Mouse (Mus musculus) limb, embryonic 13.5 days (tissue): ENCODE results near the gene Lgals4. TPM values are rescaled to one million over a fixed set of nuclear protein-coding genes. Genes with fewer than 3 reads are reported as not detected.
A peak's percentile ranks its signal among the peaks of the same experiment; 100 is the strongest.

ENCODE experiments used
- ATAC-seq: fragments of 200-750 bp; cut with Nextera tagmentation; 2 replicates; pipeline ENCODE4 v1.8.0; 2017; ENCODE audit warnings: low read depth, moderate number of reproducible peaks, moderate TSS enrichment; ENCODE audit not compliant: low FRiP score
- H3K27ac ChIP-seq: fragments of 300-500 bp; sonication (generic); 2 replicates; pipeline ENCODE4 v1.5.1; 2015; ENCODE audit warnings: inconsistent platforms, mild to moderate bottlenecking, moderate library complexity
- H3K27me3 ChIP-seq: fragments of 300-500 bp; sonication (generic); 2 replicates; pipeline ENCODE4 v1.6.1; 2015; ENCODE audit warnings: mild to moderate bottlenecking, inconsistent platforms
- H3K36me3 ChIP-seq: fragments of 300-500 bp; sonication (generic); 2 replicates; pipeline ENCODE4 v1.6.1; 2015; ENCODE audit warnings: inconsistent platforms, mild to moderate bottlenecking, moderate library complexity
- H3K4me1 ChIP-seq: fragments of 300-500 bp; sonication (generic); 2 replicates; pipeline ENCODE4 v1.6.1; 2015; ENCODE audit warnings: inconsistent platforms
- H3K4me2 ChIP-seq: fragments of 300-500 bp; sonication (generic); replicated peaks from 2 replicates; pipeline ENCODE4 v1.6.1; 2015; ENCODE audit warnings: inconsistent platforms, mild to moderate bottlenecking, moderate library complexity
- H3K4me3 ChIP-seq: fragments of 300-500 bp; sonication (generic); 2 replicates; pipeline ENCODE4 v1.5.1; 2015; ENCODE audit warnings: moderate library complexity, mild to moderate bottlenecking, inconsistent platforms
- H3K9ac ChIP-seq: fragments of 300-500 bp; sonication (generic); 2 replicates; pipeline ENCODE4 v1.6.1; 2015; ENCODE audit warnings: mild to moderate bottlenecking, inconsistent platforms
- H3K9me3 ChIP-seq: fragments of 300-500 bp; sonication (generic); 2 replicates; pipeline ENCODE4 v1.6.1; 2016; ENCODE audit warnings: inconsistent platforms
- WGBS: fragments of 180-500 bp; shearing (Covaris S2); methylation state at CpG from one replicate; pipeline ENCODE4 v1.1.7; 2015; 5-methylcytosine and 5-hydroxymethylcytosine counted together
- polyA plus RNA-seq: library from polyadenylated mRNA; unstranded; fragments of >200 nt; fragmentation: Nextera tagmentation; extraction: Ambion mirVana; gene quantifications from 2 replicates; pipeline ENCODE4 v1.2.1, GENCODE M21; 2015

Lgals4 gene
- polyA plus RNA-seq = 9.6 and 10.3 TPM in 2 replicates

- Histone ChIP-seq H3K4me3 (no peak within 1 kb of the TSS), H3K9ac (no peak within 1 kb of the TSS), H3K4me1 (no peaks in the 10 kb centered on the region), H3K27ac (no peak within 1 kb of the TSS), H3K27me3 (no peaks in the 10 kb centered on the region), H3K9me3 (no peaks in the 10 kb centered on the region), H3K4me2 (no peak within 1 kb of the TSS), H3K36me3 (peaks cover 34% of the 10 kb centered on the region)
- WGBS = 85% methylated on average over 6 of the region's 6 CpGs
- ATAC-seq = no peak
These were observed at the start of gene Lgals4 for GRCm38 (mm10) chr7:28833723-28834347. TSS of gene Lgals4 (plus strand) at chr7:28833854.

GRCm38 (mm10) chr7:28785161-28785560, 48.5 kb upstream of the Lgals4 start:
- Histone ChIP-seq H3K27me3 (no peaks in the 10 kb centered on the region), H3K4me1 (peaks cover 28% of the 10 kb centered on the region), H3K4me2 (no peak overlapping the region), H3K9ac (no peak overlapping the region; the same call in 1 of the 2 replicates), H3K9me3 (no peaks in the 10 kb centered on the region), H3K27ac (no peak overlapping the region), H3K4me3 (no peak overlapping the region), H3K36me3 (peaks cover 60% of the 10 kb centered on the region)
- WGBS = 76% methylated on average over 5 of the region's 5 CpGs
- ATAC-seq = no peak

- Histone ChIP-seq H3K27ac (no peak overlapping the region), H3K4me3 (no peak overlapping the region), H3K9ac (no peak overlapping the region), H3K27me3 (no peaks in the 10 kb centered on the region), H3K9me3 (no peaks in the 10 kb centered on the region), H3K4me1 (peaks cover 32% of the 10 kb centered on the region), H3K36me3 (peaks cover 53% of the 10 kb centered on the region), H3K4me2 (no peak overlapping the region)
- ATAC-seq = no peak
- 89% methylated on average over 9 of the region's 9 CpGs for WGBS
These were observed 45.8 kb upstream of the Lgals4 start for GRCm38 (mm10) chr7:28787884-28788283.

- Histone ChIP-seq H3K27ac (peak within 1 kb of the TSS; percentile 65; the same call in 1 of the 2 replicates), H3K4me2 (no peak within 1 kb of the TSS), H3K9me3 (no peaks in the 10 kb centered on the region), H3K9ac (no peak within 1 kb of the TSS), H3K4me1 (peaks cover 32% of the 10 kb centered on the region), H3K4me3 (no peak within 1 kb of the TSS), H3K36me3 (peaks cover 46% of the 10 kb centered on the region), H3K27me3 (no peaks in the 10 kb centered on the region)
- no peak for ATAC-seq
- WGBS = 53% methylated on average over 5 of the region's 5 CpGs
These were observed 45.1 kb upstream of the Lgals4 start, which contains the start of gene Rinl for GRCm38 (mm10) chr7:28788307-28789195. TSS of gene Rinl (plus strand) at chr7:28788969.

- peaks cover 39% of the 10 kb centered on the region for H3K36me3 ChIP-seq
- ATAC-seq = no peak
- peak overlapping the region; percentile 65; the same call in 1 of the 2 replicates for H3K27ac ChIP-seq
- H3K9ac ChIP-seq = no peak overlapping the region
- no peaks in the 10 kb centered on the region for H3K27me3 ChIP-seq
- peaks cover 32% of the 10 kb centered on the region for H3K4me1 ChIP-seq
- H3K4me2 ChIP-seq = no peak overlapping the region
- no peak overlapping the region for H3K4me3 ChIP-seq
- no peaks in the 10 kb centered on the region for H3K9me3 ChIP-seq
- 58% methylated on average over 3 of the region's 3 CpGs for WGBS
These were observed 44.4 kb upstream of the Lgals4 start for GRCm38 (mm10) chr7:28789235-28789634.

- H3K27ac ChIP-seq = peak overlapping the region; percentile 65; the same call in 1 of the 2 replicates
- H3K9ac ChIP-seq = no peak overlapping the region
- ATAC-seq = no peak
- H3K4me1 ChIP-seq = peaks cover 32% of the 10 kb centered on the region
- H3K4me3 ChIP-seq = no peak overlapping the region
- 52% methylated on average over 8 of the region's 8 CpGs for WGBS
- peaks cover 29% of the 10 kb centered on the region for H3K36me3 ChIP-seq
- H3K9me3 ChIP-seq = no peaks in the 10 kb centered on the region
- H3K27me3 ChIP-seq = no peaks in the 10 kb centered on the region
- no peak overlapping the region for H3K4me2 ChIP-seq
These were observed 43.4 kb upstream of the Lgals4 start for GRCm38 (mm10) chr7:28790066-28790806.

GRCm38 (mm10) chr7:28791706-28792105, 41.9 kb upstream of the Lgals4 start:
- H3K36me3 ChIP-seq = peaks cover 15% of the 10 kb centered on the region
- peaks cover 37% of the 10 kb centered on the region for H3K4me1 ChIP-seq
- H3K27ac ChIP-seq = no peak overlapping the region; the same call in 1 of the 2 replicates
- no peak for ATAC-seq
- no peaks in the 10 kb centered on the region for H3K9me3 ChIP-seq
- H3K4me2 ChIP-seq = no peak overlapping the region
- no peaks in the 10 kb centered on the region for H3K27me3 ChIP-seq
- H3K9ac ChIP-seq = no peak overlapping the region
- H3K4me3 ChIP-seq = no peak overlapping the region

- H3K4me1 ChIP-seq = peaks cover 41% of the 10 kb centered on the region
- H3K9ac ChIP-seq = no peak overlapping the region
- H3K27ac ChIP-seq = no peak overlapping the region; the same call in 1 of the 2 replicates
- H3K9me3 ChIP-seq = no peaks in the 10 kb centered on the region
- no peak overlapping the region for H3K4me2 ChIP-seq
- H3K27me3 ChIP-seq = no peaks in the 10 kb centered on the region
- no peak overlapping the region for H3K4me3 ChIP-seq
- WGBS = 78% methylated on average over 14 of the region's 14 CpGs
- H3K36me3 ChIP-seq = peaks cover 7% of the 10 kb centered on the region
- no peak for ATAC-seq
These were observed 41.1 kb upstream of the Lgals4 start for GRCm38 (mm10) chr7:28792391-28793185.

GRCm38 (mm10) chr7:28793834-28794233, 39.8 kb upstream of the Lgals4 start:
- Histone ChIP-seq H3K9ac (no peak overlapping the region), H3K4me1 (peaks cover 34% of the 10 kb centered on the region), H3K27ac (no peak overlapping the region), H3K4me2 (no peak overlapping the region), H3K36me3 (no peaks in the 10 kb centered on the region), H3K4me3 (no peak overlapping the region), H3K27me3 (no peaks in the 10 kb centered on the region), H3K9me3 (no peaks in the 10 kb centered on the region)
- no peak for ATAC-seq
- WGBS = 46% methylated on average over 2 of the region's 2 CpGs

GRCm38 (mm10) chr7:28794496-28794895, 39.2 kb upstream of the Lgals4 start:
- Histone ChIP-seq H3K4me1 (peaks cover 28% of the 10 kb centered on the region), H3K27ac (no peak overlapping the region), H3K9me3 (no peaks in the 10 kb centered on the region), H3K4me2 (no peak overlapping the region), H3K36me3 (no peaks in the 10 kb centered on the region), H3K27me3 (no peaks in the 10 kb centered on the region), H3K4me3 (no peak overlapping the region), H3K9ac (no peak overlapping the region)
- 77% methylated on average over 3 of the region's 3 CpGs for WGBS
- no peak for ATAC-seq

GRCm38 (mm10) chr7:28795832-28796231, 37.8 kb upstream of the Lgals4 start:
- no peak overlapping the region for H3K27ac ChIP-seq
- 74% methylated on average over 15 of the region's 15 CpGs for WGBS
- no peaks in the 10 kb centered on the region for H3K27me3 ChIP-seq
- H3K9ac ChIP-seq = no peak overlapping the region
- no peak overlapping the region for H3K4me3 ChIP-seq
- no peak for ATAC-seq
- H3K9me3 ChIP-seq = no peaks in the 10 kb centered on the region
- H3K4me2 ChIP-seq = no peak overlapping the region
- H3K4me1 ChIP-seq = peaks cover 18% of the 10 kb centered on the region; the same call in 1 of the 2 replicates
- H3K36me3 ChIP-seq = no peaks in the 10 kb centered on the region
